Mouse (Mus musculus): ENCODE data around the gene Foxk1. TPM values are rescaled to one million over a fixed set of nuclear protein-coding genes. Genes with fewer than 3 reads are reported as not detected.
A peak's percentile ranks its signal among the peaks of the same experiment; 100 is the strongest.

Gene Foxk1
- total RNA-seq, 4 experiments from 2014 or later: 45.5 to 49.7 (median 48.7) TPM

- no peak for DNase-seq (ENCODE audit: low spot score in 2 of 2)
Observed at GRCm38 (mm10) chr5:142477866-142478615, 76.7 kb downstream of the Foxk1 start.

DNA sequence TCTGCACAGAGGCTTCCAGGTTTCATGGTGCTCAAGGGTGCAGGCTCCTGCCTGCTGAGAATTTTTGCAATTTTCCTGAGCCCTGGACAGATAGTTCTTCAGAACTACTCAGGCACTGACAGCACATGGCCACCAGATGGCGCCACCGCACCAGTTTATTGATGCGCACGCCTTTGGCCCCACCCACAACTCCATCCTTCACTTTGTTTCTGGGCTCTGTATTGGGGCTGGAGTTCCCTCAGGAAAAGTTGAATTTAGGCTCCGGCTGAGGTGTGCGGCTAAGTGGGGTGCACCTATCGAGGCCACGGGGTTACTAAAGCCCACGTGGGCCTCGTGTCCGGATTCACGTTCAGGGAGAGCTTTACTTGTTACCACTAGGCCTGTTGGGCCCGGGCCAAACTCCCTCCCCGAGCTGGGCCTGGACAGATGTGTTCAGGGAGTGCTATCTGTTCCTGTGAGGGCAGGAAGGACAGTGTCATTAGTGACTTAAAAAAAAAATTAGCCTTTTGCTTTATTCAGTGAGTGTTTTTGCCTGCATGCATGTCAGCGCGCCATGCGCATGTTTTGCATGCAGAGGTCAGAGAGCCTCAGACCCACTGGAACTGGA, 77.6 kb downstream of the Foxk1 start:
- peak in 1 of 2 experiments; percentile 85 for DNase-seq (ENCODE audit: low spot score in 2 of 2)

DNA sequence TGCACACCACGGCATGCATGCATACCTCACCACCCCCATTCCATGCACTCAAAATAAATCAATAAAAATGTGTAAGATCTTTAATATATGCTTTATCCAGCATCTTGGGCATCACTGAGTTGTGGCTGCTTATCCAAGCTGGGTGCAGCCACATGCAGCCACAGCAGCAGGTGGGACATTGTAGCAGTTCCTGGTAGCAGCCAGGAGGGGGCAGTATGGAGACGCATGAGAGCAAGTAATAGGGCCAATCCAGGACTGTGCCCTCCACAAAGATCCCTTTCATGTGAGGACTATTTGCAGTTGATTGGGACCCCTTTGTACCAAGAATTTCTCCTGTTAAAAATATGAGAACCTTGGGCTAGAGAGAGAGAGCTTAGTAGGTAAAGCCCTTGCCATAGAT, 81.2 kb downstream of the Foxk1 start:
- no peak for DNase-seq (ENCODE audit: low spot score in 2 of 2)

DNA sequence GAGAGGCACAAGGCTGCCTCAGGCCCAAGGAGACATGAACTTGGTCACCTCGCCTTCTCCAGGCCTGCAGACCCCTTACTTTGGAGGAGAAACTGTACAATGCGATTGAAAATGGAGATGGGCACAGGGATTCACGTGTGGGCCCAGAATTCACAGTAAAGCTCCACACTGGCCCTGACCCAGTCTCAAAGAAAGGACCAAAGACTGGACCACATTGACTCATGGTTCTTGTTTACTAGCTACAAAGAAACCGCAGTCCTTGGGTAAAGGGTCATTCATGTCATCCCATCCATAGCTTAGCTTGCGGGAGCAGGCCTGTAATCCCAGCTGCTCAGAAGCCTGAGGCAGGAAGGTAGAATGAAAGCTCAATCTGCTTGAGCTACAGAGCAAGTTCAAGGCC, 82.3 kb downstream of the Foxk1 start:
- no peak for DNase-seq (ENCODE audit: low spot score in 2 of 2)

DNA sequence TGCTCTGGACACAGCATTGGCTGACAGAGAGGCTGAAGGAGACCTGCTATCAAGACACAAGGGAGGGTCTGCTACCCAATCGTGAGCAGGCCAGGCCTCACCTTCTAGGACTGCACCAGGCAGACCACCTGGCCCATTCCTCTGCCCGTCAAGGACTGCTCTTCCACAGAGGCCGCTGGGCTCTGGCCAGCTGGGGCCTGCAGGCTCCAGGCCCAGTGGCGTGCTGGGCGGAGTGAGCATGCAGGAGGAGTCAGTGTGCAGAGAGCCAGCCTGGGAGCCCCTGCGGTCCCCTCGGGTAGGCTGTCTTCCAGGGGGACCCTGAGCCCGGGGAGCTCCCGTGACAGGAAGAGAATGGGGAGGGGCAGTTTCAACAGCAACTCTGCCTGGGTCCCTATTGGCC, 85.4 kb downstream of the Foxk1 start:
- DNase-seq (ENCODE audit: low spot score in 2 of 2): no peak

- no peak for DNase-seq (ENCODE audit: low spot score in 2 of 2)
Observed at GRCm38 (mm10) chr5:142489955-142490707, 88.8 kb downstream of the Foxk1 start.

DNA sequence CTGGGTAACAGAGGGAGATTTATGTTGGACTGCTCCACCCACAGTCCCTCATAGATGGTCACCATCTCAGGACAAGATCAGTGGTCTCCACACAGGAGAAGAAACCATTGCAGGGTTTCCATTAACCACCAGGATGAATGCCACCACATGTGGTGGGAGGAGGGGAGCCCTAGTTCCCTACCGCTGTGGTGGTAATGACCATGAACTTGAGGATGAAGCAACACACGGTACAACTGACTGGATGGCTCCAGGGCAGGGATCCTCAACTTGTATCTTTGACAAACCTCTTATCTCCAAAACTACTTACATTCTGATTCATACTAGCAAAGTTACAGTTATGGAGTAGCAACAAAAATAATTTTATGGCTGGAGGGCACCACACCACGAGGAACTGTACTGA, 92.0 kb downstream of the Foxk1 start:
- no peak for DNase-seq (ENCODE audit: low spot score in 2 of 2)

DNA sequence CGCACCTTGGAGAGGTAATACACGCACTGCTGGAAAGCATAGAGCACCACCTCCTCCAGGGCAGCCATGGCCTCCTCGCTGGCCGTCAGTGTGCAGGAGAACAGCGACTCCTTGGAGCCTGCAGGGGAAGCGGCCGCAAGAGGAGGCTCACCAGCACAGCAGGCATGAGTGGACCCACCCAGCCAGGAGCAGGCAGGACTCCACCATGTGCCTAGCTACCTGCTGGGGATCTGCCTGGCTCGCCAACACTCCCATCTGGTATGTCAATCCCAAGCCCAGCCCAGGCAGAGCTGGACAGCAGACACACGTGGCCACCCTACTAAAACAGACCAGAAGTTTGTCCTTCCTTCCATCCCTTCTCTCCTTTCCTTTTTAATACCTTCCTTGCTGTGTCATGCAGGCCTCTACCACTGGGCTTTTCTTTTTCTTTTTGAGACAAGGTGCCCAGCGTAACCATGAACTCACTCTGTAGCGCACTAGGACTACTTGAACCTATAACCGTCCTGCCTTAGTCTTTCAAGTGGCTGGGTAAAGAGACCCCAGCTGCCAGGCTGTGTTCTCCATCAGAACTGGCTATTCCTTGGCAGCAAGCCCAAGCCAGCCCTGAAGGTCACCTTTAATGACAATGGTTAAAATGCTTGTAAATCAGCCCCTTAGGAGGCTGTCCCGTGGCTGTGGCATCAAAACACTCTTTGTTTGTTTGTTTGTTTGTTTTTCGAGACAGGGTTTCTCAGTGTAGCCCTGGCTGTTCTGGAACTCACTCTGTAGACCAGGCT, 94.2 kb downstream of the Foxk1 start:
- DNase-seq (ENCODE audit: low spot score in 2 of 2): no peak

DNA sequence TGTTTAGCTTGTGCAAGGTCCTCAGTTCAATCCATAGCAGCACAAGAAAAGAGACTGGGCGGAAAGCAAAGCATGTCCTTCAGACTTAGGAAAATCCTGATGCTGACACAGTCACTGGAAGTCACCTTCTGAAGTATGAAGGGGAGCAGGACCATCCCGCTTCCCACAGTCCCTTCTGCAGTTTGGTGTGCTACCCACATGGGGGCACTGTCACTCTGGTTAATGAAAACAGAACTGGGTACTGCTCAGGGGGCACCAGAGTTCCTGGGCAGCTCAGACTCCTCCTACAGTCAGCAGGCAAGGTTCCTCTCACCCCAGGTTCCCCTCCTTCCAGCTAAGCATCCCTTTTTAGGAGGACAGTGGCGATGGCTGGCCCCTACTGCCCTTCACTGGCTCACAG, 97.7 kb downstream of the Foxk1 start:
- DNase-seq (ENCODE audit: low spot score in 2 of 2): no peak

- no peak for DNase-seq (ENCODE audit: low spot score in 2 of 2)
Observed at GRCm38 (mm10) chr5:142500918-142501317, 99.6 kb downstream of the Foxk1 start.

- peak; percentile 85 to 88 for DNase-seq (ENCODE audit: low spot score in 2 of 2)
Observed at GRCm38 (mm10) chr5:142502414-142502813, 101.1 kb downstream of the Foxk1 start.

DNA sequence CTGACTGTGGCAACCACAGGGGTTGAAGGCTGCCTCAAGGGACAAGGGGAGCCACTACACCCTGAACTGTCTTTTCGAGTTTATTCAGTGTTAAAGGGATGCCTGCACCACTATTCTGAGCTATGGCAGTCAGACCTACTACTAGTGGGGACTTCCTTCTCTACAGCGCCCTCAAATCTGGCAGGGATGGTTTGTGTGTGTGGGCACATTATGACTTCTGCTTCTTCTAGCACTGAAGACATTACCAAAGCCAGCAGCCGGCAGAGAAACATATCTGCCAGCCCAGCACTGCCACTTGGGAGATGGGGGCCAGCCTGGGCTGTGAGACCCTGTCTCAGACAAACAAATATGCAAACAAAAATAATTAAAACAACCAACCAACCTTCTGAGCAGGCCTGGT, 102.9 kb downstream of the Foxk1 start:
- no peak for DNase-seq (ENCODE audit: low spot score in 2 of 2)

GRCm38 (mm10) chr5:142505695-142506423, 104.6 kb downstream of the Foxk1 start:
- DNase-seq (ENCODE audit: low spot score in 2 of 2): no peak

GRCm38 (mm10) chr5:142509141-142510060, 108.1 kb downstream of the Foxk1 start:
- no peak for DNase-seq (ENCODE audit: low spot score in 2 of 2)

DNA sequence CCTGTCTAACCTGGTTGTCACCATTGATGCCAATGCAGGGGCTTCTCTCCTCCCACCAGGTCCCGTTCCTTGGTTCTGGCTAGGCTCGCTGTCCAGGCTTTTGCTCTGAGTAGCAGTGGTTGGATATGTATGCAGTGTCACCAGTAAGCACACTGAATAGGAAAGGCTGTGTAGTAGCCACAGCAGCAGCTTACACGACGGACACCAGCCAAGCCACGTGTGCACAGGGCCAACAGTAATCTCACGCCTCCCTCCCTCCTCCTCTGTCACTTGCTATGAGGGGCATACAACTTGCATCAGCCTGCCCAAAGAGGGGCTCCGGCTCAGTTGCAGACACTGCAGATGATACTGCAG, 108.7 kb downstream of the Foxk1 start:
- DNase-seq (ENCODE audit: low spot score in 2 of 2): no peak

Other genes with a start within 250 kb of the Foxk1 start
- 10 to 100 TPM; 22.8 to 30.2 (median 26.2) TPM for gene Ap5z1, start 62.4 kb downstream of the Foxk1 start, total RNA-seq (2022)
- under 1 TPM; 0.55 to 0.87 (median 0.66) TPM for gene Papolb, start 128.6 kb downstream of the Foxk1 start, total RNA-seq (2022)
- gene Radil, start 149.6 kb downstream of the Foxk1 start, total RNA-seq (2022): 10 to 100 TPM; 12.2 to 18.1 (median 13.7) TPM
- gene Mmd2, start 207.3 kb downstream of the Foxk1 start, total RNA-seq (2022): 100 to 1,000 TPM; 134 to 158 (median 153) TPM
- 100 to 1,000 TPM in 1 of 4 experiments, 10 to 100 TPM in 3; 87.7 to 101 (median 92.7) TPM for gene Wipi2, start 226.2 kb downstream of the Foxk1 start, total RNA-seq (2022)

All from layer of hippocampus, adult 8-10 months (tissue).